Mouse (Mus musculus): ENCODE measurements around the gene Map3k12.

DNA sequence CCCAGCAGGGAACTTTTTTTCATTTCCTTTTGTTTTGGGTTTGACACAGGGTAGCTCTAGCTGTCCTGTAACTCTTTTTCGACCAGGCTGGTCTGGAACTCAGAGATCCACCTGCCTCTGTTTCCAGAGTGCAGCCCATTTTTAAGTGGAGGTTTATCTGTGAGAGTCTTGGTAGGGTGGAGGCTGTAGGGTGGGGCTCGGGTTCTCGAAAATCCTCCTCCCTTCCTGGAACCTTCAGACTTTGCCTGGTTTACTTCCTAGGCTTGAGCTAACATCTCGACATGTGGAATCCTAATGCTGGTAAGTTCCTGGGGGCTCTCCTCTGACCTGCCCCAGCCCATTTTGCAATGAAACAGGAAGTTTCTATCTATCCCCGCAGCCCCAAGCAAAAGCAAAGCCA is 57.0 kb downstream of the Map3k12 start:
- no peak for TF ChIP-seq CTCF (IDR thresholded peaks at IDR 0.05; ENCODE audit: insufficient read depth, low read length)
- no peak for TF ChIP-seq POLR2A (IDR thresholded peaks at IDR 0.05; ENCODE audit: borderline replicate concordance, extremely low read depth, low read depth, low read length)

Measured in lung, adult 2 months (tissue).